Mouse (Mus musculus): ENCODE results near the gene Dnajc15. TPM values are rescaled to one million over a fixed set of nuclear protein-coding genes. Genes with fewer than 3 reads are reported as not detected.
"Not testable (repeated sequence)": the region's sequence is repeated elsewhere in the genome, so short reads cannot be mapped to it uniquely, and the experiment has no call there.

Gene Dnajc15
- polyA plus RNA-seq, 1 experiment from 2014 or later = 62.5 TPM

GRCm38 (mm10) chr14:77886376-77886775 is 11.5 kb upstream of the Dnajc15 start:
- no peak for ATAC-seq
- Histone ChIP-seq H3K9me3 (replicated peaks) (0 out of 2 replicates have a peak, but pooled peaks cover 6% of the 10 kb centered on the region), H3K4me1 (no peaks in the 10 kb centered on the region), H3K27me3 (replicated peaks) (no peaks in the 10 kb centered on the region), H3K4me3 (no peak overlapping the region), H3K4me2 (no peak overlapping the region), H3K36me3 (no peaks in the 10 kb centered on the region), H3K27ac (no peak overlapping the region), H3K9ac (no peak overlapping the region)
- WGBS (ENCODE audit: insufficient replicate concordance) = 70% methylated on average over 3 of the region's 3 CpGs

GRCm38 (mm10) chr14:77882669-77883068 is 7.7 kb upstream of the Dnajc15 start:
- no peak overlapping the region for H3K9ac ChIP-seq
- H3K4me2 ChIP-seq = no peak overlapping the region
- no peaks in the 10 kb centered on the region for H3K36me3 ChIP-seq
- no peak for ATAC-seq
- no peak overlapping the region for H3K27ac ChIP-seq
- H3K9me3 ChIP-seq (replicated peaks) = no peaks in the 10 kb centered on the region
- 66% methylated on average over 6 of the region's 6 CpGs for WGBS (ENCODE audit: insufficient replicate concordance)
- no peaks in the 10 kb centered on the region for H3K4me1 ChIP-seq
- no peaks in the 10 kb centered on the region for H3K27me3 ChIP-seq (replicated peaks)
- H3K4me3 ChIP-seq = no peak overlapping the region

DNA sequence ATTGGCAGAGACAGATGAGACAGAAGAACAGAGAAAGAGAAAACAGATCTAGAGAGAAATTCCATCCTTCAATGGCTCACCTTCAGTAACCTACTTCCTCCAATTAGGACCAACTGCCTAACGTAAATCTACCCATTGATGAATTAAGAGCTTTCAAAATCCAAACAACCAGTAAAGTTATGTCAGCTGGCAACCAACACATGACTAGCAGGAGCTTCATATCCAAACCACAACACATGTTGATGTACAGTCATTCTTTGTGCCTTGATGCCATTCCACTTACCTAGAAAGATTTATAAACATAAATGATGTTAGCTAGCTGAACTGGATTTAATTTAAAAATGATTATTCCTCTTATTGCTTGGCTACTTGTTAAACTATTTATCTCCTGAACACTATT is 7.1 kb upstream of the Dnajc15 start:
- no peak overlapping the region for H3K27ac ChIP-seq
- no peaks in the 10 kb centered on the region for H3K36me3 ChIP-seq
- no peaks in the 10 kb centered on the region for H3K27me3 ChIP-seq (replicated peaks)
- no peak overlapping the region for H3K4me3 ChIP-seq
- WGBS (ENCODE audit: insufficient replicate concordance) = 78% methylated on average over 1 of the region's 1 CpGs
- no peak overlapping the region for H3K9ac ChIP-seq
- H3K4me2 ChIP-seq = no peak overlapping the region
- no peaks in the 10 kb centered on the region for H3K9me3 ChIP-seq (replicated peaks)
- ATAC-seq = no peak
- no peaks in the 10 kb centered on the region for H3K4me1 ChIP-seq

- H3K27ac ChIP-seq; H3K4me3 ChIP-seq; H3K36me3 ChIP-seq; H3K4me1 ChIP-seq; H3K4me2 ChIP-seq; H3K27me3 ChIP-seq (replicated peaks); H3K9ac ChIP-seq; ATAC-seq; H3K9me3 ChIP-seq (replicated peaks): not testable (repeated sequence)
- 36% methylated on average over 2 of the region's 2 CpGs for WGBS (ENCODE audit: insufficient replicate concordance)
Observed at GRCm38 (mm10) chr14:77877876-77878275, 3.0 kb upstream of the Dnajc15 start.

- 76% methylated on average over 1 of the region's 1 CpGs for WGBS (ENCODE audit: insufficient replicate concordance)
- Histone ChIP-seq H3K27ac (no peak overlapping the region), H3K4me2 (no peak overlapping the region), H3K4me1 (peaks cover 7% of the 10 kb centered on the region), H3K9me3 (replicated peaks) (no peaks in the 10 kb centered on the region), H3K27me3 (replicated peaks) (no peaks in the 10 kb centered on the region), H3K9ac (no peak overlapping the region), H3K36me3 (no peaks in the 10 kb centered on the region), H3K4me3 (no peak overlapping the region)
- ATAC-seq = no peak
Observed at GRCm38 (mm10) chr14:77876199-77876598, 1.3 kb upstream of the Dnajc15 start.

DNA sequence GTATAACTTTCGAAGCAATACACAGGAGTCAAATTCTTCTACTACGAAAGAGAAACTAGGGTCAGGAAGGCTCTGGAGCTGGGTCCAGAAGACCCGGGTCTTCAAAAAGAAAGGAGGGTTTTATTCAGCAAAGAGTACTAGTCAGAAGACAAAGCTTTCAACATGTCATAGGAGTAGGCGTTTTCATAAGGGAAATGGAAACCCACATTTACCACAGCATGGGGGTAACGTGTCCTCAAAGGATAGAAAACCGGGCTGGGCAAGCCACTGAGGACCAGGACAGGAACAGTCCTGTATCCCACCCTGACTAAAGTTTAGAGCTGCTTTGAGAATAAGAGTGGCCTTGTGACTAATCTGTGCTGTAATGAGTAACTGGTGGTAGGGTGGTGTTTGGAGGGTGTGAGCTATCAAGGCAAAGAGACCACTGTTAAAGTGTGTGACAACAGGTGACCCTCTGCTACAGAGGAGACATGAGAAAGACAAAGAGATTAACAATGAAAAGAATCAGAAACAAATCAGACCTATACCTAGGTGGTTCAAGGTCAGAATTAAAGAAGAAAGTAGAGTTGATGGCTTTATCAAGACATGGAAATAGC is 3.4 kb downstream of the Dnajc15 start:
- Histone ChIP-seq H3K36me3 (no peaks in the 10 kb centered on the region), H3K4me3 (no peak overlapping the region), H3K27me3 (replicated peaks) (no peaks in the 10 kb centered on the region), H3K4me1 (peaks cover 7% of the 10 kb centered on the region), H3K9ac (no peak overlapping the region), H3K4me2 (no peak overlapping the region), H3K27ac (no peak overlapping the region), H3K9me3 (replicated peaks) (no peaks in the 10 kb centered on the region)
- ATAC-seq = no peak
- 59% methylated on average over 6 of the region's 6 CpGs for WGBS (ENCODE audit: insufficient replicate concordance)

DNA sequence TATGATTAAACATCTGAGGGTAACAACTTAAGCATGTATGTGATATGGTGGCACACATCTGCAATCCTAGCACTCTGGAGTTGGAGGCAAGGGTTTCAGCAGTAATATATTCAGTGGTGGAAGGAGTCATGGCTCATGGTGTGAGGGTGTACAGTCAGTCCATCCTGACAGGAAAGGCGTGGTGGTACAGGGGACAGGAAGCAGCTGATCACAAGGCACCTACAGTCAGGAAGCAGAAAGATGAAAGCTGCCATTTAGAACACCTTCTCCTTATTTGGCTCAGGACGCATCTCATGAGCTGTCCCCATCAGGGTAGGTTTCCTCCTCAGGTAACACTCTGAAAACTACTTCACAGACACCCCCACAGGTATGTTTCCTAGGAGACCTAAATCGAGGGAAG is 4.0 kb downstream of the Dnajc15 start:
- H3K36me3 ChIP-seq = no peaks in the 10 kb centered on the region
- no peaks in the 10 kb centered on the region for H3K9me3 ChIP-seq (replicated peaks)
- ATAC-seq = no peak
- H3K4me2 ChIP-seq = no peak overlapping the region
- peaks cover 7% of the 10 kb centered on the region for H3K4me1 ChIP-seq
- no peak overlapping the region for H3K27ac ChIP-seq
- H3K9ac ChIP-seq = no peak overlapping the region
- 67% methylated on average over 3 of the region's 3 CpGs for WGBS (ENCODE audit: insufficient replicate concordance)
- H3K4me3 ChIP-seq = no peak overlapping the region
- H3K27me3 ChIP-seq (replicated peaks) = no peaks in the 10 kb centered on the region

- Histone ChIP-seq H3K9me3 (replicated peaks) (no peaks in the 10 kb centered on the region), H3K36me3 (no peaks in the 10 kb centered on the region), H3K27me3 (replicated peaks) (no peaks in the 10 kb centered on the region), H3K27ac (no peak overlapping the region), H3K9ac (no peak overlapping the region), H3K4me2 (no peak overlapping the region), H3K4me1 (no peaks in the 10 kb centered on the region), H3K4me3 (no peak overlapping the region)
- no peak for ATAC-seq
- WGBS (ENCODE audit: insufficient replicate concordance) = 78% methylated on average over 5 of the region's 5 CpGs
Observed at GRCm38 (mm10) chr14:77867601-77868000, 7.3 kb downstream of the Dnajc15 start.

GRCm38 (mm10) chr14:77864510-77864909 is 10.4 kb downstream of the Dnajc15 start:
- Histone ChIP-seq H3K9me3 (replicated peaks) (no peaks in the 10 kb centered on the region), H3K9ac (no peak overlapping the region), H3K27ac (no peak overlapping the region), H3K27me3 (replicated peaks) (no peaks in the 10 kb centered on the region), H3K4me3 (no peak overlapping the region), H3K36me3 (no peaks in the 10 kb centered on the region), H3K4me2 (no peak overlapping the region), H3K4me1 (peaks cover 3% of the 10 kb centered on the region; the same call in 1 of the 2 replicates)
- WGBS (ENCODE audit: insufficient replicate concordance) = 78% methylated on average over 6 of the region's 6 CpGs
- no peak for ATAC-seq

- ATAC-seq = no peak
- H3K4me1 ChIP-seq = peaks cover 3% of the 10 kb centered on the region; the same call in 1 of the 2 replicates
- H3K36me3 ChIP-seq = no peaks in the 10 kb centered on the region
- 61% methylated on average over 3 of the region's 3 CpGs for WGBS (ENCODE audit: insufficient replicate concordance)
- H3K27ac ChIP-seq = no peak overlapping the region
- no peaks in the 10 kb centered on the region for H3K27me3 ChIP-seq (replicated peaks)
- no peak overlapping the region for H3K4me3 ChIP-seq
- H3K4me2 ChIP-seq = no peak overlapping the region
- no peak overlapping the region for H3K9ac ChIP-seq
- H3K9me3 ChIP-seq (replicated peaks) = no peaks in the 10 kb centered on the region
Observed at GRCm38 (mm10) chr14:77864051-77864450, 10.9 kb downstream of the Dnajc15 start.

DNA sequence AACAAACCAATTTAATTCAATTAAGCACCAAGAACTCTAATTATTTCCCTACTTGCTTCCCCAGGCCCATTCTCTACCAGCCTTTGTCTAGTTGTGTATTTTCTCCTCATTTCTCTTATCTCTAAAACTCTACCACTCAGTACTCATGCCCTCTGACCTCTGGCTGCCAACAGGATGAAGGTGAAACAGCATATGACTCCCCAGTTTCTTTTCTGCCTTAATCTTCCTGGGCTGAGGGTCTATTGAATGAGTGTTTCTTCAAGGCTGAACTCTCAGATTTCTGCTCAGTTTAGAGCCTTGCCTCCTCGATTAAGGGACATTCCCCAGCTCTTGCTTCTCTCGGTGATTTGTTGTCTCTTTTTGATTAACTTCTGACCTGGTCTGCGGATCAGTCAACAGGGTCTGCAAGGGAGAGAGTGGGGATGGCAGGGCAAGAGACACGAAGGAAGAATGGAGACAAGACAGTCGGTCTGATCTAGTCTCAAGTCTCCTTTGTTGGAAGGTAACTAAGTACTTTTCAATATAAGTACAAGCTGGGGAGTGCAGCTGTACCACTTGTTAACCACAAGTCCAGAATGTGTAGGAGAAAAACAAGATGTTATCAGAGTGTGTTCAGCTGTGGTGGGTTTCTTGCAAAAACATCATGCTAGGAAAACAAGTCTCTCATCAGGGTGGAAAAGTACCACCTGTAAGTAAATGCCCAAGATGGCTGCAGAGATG is 13.9 kb downstream of the Dnajc15 start:
- H3K4me1 ChIP-seq = peaks cover 3% of the 10 kb centered on the region; the same call in 1 of the 2 replicates
- no peak for ATAC-seq

DNA sequence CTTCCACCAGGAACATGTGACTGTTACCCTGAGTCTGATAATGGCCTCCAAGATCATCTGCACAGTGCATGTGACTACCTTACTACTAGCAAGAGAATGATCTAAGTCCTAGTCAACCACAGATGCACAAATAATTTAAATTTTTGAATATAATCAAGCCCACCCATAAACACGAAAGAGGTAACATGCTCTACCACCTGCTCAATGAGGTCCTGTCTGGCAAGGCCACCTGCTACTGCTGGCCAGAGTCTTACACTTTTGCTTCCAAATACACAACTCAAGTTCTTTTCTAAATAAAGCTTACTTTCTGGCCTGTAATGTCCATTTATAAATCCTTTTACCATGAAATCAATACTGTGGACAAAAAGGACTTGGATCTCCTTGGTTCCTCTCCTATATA is 15.0 kb downstream of the Dnajc15 start:
- Histone ChIP-seq H3K27me3 (replicated peaks) (no peaks in the 10 kb centered on the region), H3K36me3 (peaks cover 6% of the 10 kb centered on the region; the same call in 1 of the 2 replicates), H3K9ac (no peak overlapping the region), H3K9me3 (replicated peaks) (no peaks in the 10 kb centered on the region), H3K4me1 (peaks cover 3% of the 10 kb centered on the region; the same call in 1 of the 2 replicates), H3K4me2 (no peak overlapping the region), H3K4me3 (no peak overlapping the region), H3K27ac (no peak overlapping the region)
- WGBS (ENCODE audit: insufficient replicate concordance) = 64% methylated on average over 1 of the region's 1 CpGs
- no peak for ATAC-seq

More for the DNA sequence above, 13.9 kb downstream of the Dnajc15 start:
- WGBS (ENCODE audit: insufficient replicate concordance) = 47% methylated on average over 5 of the region's 5 CpGs
- Histone ChIP-seq H3K27me3 (replicated peaks) (no peaks in the 10 kb centered on the region), H3K4me2 (no peak overlapping the region), H3K27ac (no peak overlapping the region), H3K9ac (no peak overlapping the region), H3K9me3 (replicated peaks) (no peaks in the 10 kb centered on the region), H3K36me3 (0 out of 2 replicates have a peak, but pooled peaks cover 3% of the 10 kb centered on the region), H3K4me3 (no peak overlapping the region)

All from liver, embryonic 12.5 days (tissue).